Mouse (Mus musculus) embryonic facial prominence, embryonic 12.5 days (tissue): ENCODE measurements around the gene Ahr. TPM values are rescaled to one million over a fixed set of nuclear protein-coding genes. Genes with fewer than 3 reads are reported as not detected.

Experiments
- ATAC-seq: fragments of 200-750 bp; cut with Nextera tagmentation; 2 replicates; pipeline ENCODE4 v1.8.0; 2017; ENCODE audit not compliant: insufficient number of reproducible peaks, insufficient read depth, low FRiP score, low TSS enrichment
- H3K27ac ChIP-seq: fragments of 300-500 bp; sonication (generic); 2 replicates; pipeline ENCODE4 v1.5.1; 2016; ENCODE audit warnings: mild to moderate bottlenecking
- H3K27me3 ChIP-seq: fragments of 300-500 bp; sonication (generic); 2 replicates; pipeline ENCODE4 v1.6.1; 2016; ENCODE audit warnings: mild to moderate bottlenecking, moderate library complexity
- H3K36me3 ChIP-seq: fragments of 300-500 bp; sonication (generic); 2 replicates; pipeline ENCODE4 v1.6.1; 2016; ENCODE audit warnings: mild to moderate bottlenecking
- H3K4me1 ChIP-seq: fragments of 300-500 bp; sonication (generic); 2 replicates; pipeline ENCODE4 v1.6.1; 2016
- H3K4me2 ChIP-seq: fragments of 300-500 bp; sonication (generic); replicated peaks from 2 replicates; pipeline ENCODE4 v1.6.1; 2016; ENCODE audit warnings: mild to moderate bottlenecking, moderate library complexity
- H3K4me3 ChIP-seq: fragments of 300-500 bp; sonication (generic); 2 replicates; pipeline ENCODE4 v1.5.1; 2016; ENCODE audit warnings: mild to moderate bottlenecking
- H3K9ac ChIP-seq: fragments of 300-500 bp; sonication (generic); 2 replicates; pipeline ENCODE4 v1.6.1; 2016; ENCODE audit warnings: mild to moderate bottlenecking, moderate library complexity
- H3K9me3 ChIP-seq: fragments of 300-500 bp; sonication (generic); 2 replicates; pipeline ENCODE4 v1.6.1; 2016; ENCODE audit warnings: mild to moderate bottlenecking, moderate library complexity
- WGBS: fragments of 180-500 bp; shearing (Covaris S2); methylation state at CpG from one replicate; pipeline ENCODE4 v1.1.7; 2016; 5-methylcytosine and 5-hydroxymethylcytosine counted together
- polyA plus RNA-seq: library from polyadenylated mRNA; unstranded; fragments of >200 nt; fragmentation: Nextera tagmentation; extraction: Ambion mirVana; gene quantifications from 2 replicates; pipeline ENCODE4 v1.2.1, GENCODE M21; 2016

Ahr gene
- polyA plus RNA-seq, result 8.0 and 8.7 TPM in 2 replicates

DNA sequence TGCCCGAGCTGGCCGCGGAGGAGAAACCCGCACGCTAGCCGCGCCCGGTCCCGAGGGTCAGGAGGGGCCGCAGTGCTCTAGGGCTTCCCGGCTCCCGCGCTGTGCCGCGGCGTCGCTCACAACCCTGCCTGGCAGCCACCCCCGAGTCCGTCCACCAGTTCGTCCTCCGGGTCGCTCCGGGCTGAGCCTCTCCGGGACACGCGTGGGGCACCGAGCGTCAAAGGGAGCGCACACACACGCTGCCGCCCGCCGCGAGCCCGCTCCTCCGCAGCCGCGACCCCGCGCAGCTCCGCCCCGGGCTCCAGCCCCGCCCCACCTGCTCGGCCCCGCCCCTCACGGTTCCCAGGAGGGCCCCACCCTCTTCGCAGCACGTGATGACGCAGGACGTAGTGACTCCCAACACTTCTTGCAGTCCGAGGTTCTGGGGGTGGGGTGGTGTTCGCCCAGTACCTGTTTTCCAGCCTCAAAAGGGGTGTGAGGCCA, at the start of gene Ahr:
Gene Ahr, minus strand, starts transcription at position 285 of the 483 bp plus-strand sequence.
- no peak within 1 kb of the TSS for H3K27ac ChIP-seq
- H3K4me2 ChIP-seq, result peak within 1 kb of the TSS; percentile 100
- peaks cover 10% of the 10 kb centered on the region for H3K27me3 ChIP-seq
- ATAC-seq, result peak; percentile 94
- no peaks in the 10 kb centered on the region for H3K4me1 ChIP-seq
- H3K9ac ChIP-seq, result peak within 1 kb of the TSS; percentile 64
- no peaks in the 10 kb centered on the region for H3K9me3 ChIP-seq
- H3K4me3 ChIP-seq, result peak within 1 kb of the TSS; percentile 73
- H3K36me3 ChIP-seq, result no peaks in the 10 kb centered on the region
- under 1% methylated on average over 52 of the region's 52 CpGs for WGBS

DNA sequence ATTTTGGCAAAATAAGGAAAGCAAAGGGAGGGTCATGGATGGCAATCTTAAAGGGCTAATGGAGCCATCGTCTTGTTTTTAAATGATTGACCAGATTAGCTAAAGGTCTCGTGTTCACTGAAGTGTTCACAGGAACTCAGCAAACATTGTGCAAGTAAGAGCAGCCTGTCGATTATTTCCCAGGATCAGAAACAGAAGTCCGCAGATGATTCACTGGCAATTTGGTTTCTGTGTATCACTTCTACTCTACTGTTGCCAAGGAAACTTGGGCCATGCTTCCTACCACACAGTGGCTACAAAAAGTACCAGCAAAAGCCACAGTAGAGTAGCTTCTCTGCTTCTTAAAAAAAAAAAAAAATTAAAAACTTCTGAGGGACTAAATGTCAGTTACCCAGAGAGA, 44.0 kb upstream of the Ahr start:
- no peaks in the 10 kb centered on the region for H3K36me3 ChIP-seq
- 81% methylated on average over 4 of the region's 4 CpGs for WGBS
- H3K4me2 ChIP-seq, result no peak overlapping the region
- no peaks in the 10 kb centered on the region for H3K9me3 ChIP-seq
- no peaks in the 10 kb centered on the region for H3K27me3 ChIP-seq
- no peaks in the 10 kb centered on the region for H3K4me1 ChIP-seq
- no peak overlapping the region for H3K27ac ChIP-seq
- no peak for ATAC-seq
- no peak overlapping the region for H3K9ac ChIP-seq
- H3K4me3 ChIP-seq, result no peak overlapping the region

DNA sequence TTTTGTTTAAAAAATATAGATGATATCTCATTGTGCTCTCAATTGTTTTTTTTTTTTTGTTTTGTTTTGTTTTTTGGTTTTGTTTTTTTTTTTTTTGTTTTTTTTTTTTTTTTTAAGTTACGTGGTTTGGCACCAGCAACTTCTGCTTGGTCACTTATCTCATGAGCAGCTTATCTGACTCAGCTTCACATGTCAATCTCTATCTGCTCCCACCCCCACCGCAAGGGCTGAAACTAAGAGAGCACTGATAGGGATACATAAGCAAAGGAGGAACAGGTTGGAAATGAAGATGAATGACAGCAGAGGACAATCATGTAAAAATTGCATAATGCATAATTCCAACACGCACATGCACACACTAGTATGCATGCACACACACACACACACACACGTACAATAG, 41.3 kb upstream of the Ahr start:
- Histone ChIP-seq H3K27ac (no peak overlapping the region), H3K36me3 (no peaks in the 10 kb centered on the region), H3K27me3 (no peaks in the 10 kb centered on the region), H3K4me3 (no peak overlapping the region), H3K4me1 (no peaks in the 10 kb centered on the region), H3K4me2 (no peak overlapping the region), H3K9ac (no peak overlapping the region), H3K9me3 (no peaks in the 10 kb centered on the region)
- WGBS, result 84% methylated on average over 4 of the region's 4 CpGs
- no peak for ATAC-seq

DNA sequence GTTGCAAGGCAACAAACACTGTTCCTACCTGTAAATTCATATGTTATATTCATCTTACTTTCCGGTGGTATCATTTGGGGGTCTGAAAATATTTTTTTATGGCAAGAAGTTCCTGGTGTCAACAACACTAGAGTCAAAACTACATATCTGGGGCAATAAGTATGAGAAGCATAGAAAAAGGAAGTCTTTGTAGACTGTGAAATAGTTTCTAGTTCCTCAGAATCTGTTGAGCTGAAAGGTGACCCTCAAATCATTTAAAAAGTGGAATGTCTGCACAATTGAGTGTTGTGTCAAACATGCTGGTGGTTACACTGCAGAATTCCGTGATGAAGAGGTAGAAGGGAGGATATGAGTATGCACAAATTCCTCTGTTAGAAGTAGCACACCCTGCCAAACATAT, 38.9 kb upstream of the Ahr start:
- Histone ChIP-seq H3K9me3 (no peaks in the 10 kb centered on the region), H3K9ac (no peak overlapping the region), H3K4me1 (no peaks in the 10 kb centered on the region), H3K27me3 (no peaks in the 10 kb centered on the region), H3K4me3 (no peak overlapping the region), H3K4me2 (no peak overlapping the region), H3K36me3 (no peaks in the 10 kb centered on the region), H3K27ac (no peak overlapping the region)
- ATAC-seq, result no peak
- 78% methylated on average over 2 of the region's 2 CpGs for WGBS

DNA sequence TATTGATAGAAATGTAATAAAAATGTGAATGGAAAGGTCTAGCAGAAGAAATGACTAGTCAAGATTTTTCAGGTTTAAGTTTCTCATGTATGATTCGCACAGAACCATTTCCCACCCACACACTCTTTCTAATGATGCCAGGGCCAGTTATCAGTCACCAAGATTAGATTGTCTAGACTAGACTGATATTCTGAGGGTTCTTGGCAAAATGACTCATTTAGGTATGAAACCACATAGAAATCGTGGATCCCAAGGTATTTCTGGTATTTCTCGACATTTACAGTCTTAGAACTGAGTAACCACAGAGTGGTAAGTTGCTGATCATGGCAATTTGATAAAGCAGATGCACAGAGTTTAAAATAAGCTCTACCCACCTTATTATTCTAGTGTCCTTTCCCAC, 28.0 kb upstream of the Ahr start:
- no peak overlapping the region for H3K9ac ChIP-seq
- no peak overlapping the region for H3K4me3 ChIP-seq
- H3K36me3 ChIP-seq, result no peaks in the 10 kb centered on the region
- no peak for ATAC-seq
- no peaks in the 10 kb centered on the region for H3K4me1 ChIP-seq
- H3K27ac ChIP-seq, result no peak overlapping the region
- H3K4me2 ChIP-seq, result no peak overlapping the region
- no peaks in the 10 kb centered on the region for H3K9me3 ChIP-seq
- H3K27me3 ChIP-seq, result no peaks in the 10 kb centered on the region
- WGBS, result 86% methylated on average over 3 of the region's 3 CpGs

DNA sequence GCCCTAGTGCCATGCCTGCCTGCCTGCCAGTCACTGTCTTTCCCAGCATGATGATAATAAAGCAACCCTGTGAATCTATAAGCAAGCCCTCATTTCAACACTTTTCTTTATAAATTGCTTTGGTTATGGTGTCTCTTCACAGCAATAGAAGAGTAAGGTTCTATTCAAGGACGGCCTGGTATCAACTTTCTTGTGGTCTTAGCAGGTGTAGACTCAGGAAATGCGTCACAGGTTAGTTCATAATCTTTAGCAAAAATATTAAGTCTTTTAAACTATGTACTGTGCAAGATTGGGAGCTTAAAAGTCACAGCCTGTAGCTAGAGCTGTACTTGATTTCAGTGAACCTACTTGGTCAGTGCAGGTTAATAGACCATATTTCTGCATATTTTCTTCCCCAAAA, 24.0 kb upstream of the Ahr start:
- Histone ChIP-seq H3K27me3 (no peaks in the 10 kb centered on the region), H3K36me3 (no peaks in the 10 kb centered on the region), H3K4me1 (no peaks in the 10 kb centered on the region), H3K4me3 (no peak overlapping the region), H3K9ac (no peak overlapping the region), H3K4me2 (no peak overlapping the region), H3K27ac (no peak overlapping the region), H3K9me3 (no peaks in the 10 kb centered on the region)
- no peak for ATAC-seq
- WGBS, result 83% methylated on average over 2 of the region's 2 CpGs

DNA sequence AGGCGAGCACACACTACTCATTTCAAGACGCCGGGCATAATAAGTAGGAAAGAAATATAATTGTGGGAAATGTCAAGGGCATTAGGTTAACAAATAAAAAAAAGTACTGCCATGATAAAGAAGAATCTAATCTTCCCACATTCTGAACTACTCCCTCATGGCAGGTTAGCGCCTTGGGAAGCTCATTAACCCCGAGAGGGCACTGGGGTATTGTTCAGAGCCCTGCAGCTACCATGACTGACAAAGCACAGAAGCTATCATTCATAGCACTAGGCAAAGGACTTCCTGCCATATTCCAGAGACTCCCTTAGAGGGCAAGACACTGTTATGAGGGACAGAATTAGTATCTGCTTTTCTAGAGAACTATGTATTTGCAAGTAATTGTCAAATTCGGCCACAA, 21.1 kb upstream of the Ahr start:
- whole genome bisulfite sequencing, result 60% methylated on average over 6 of the region's 6 CpGs
- no peak for ATAC-seq

DNA sequence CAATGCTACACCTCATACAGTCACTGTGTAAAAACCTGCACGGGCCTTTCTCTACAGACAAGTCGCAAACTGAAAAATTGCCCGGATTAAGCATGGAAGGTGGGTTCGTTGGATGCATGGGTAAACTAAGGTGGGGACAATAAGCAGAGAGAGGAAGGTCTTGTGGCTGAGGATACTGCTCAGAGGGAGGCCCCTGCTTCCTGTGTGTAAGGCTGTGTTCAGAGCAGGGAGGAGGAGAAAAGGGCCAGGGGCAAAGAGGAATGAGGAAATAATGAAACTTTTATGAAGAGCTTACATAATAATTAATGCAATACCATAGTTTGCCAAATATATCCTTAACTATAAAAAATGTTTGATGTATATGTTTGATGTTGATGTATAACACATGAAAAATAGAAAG, 19.5 kb upstream of the Ahr start:
- 83% methylated on average over 4 of the region's 4 CpGs for WGBS
- H3K27ac ChIP-seq, result no peak overlapping the region
- no peak overlapping the region for H3K9ac ChIP-seq
- no peak for ATAC-seq
- H3K4me1 ChIP-seq, result no peaks in the 10 kb centered on the region
- H3K9me3 ChIP-seq, result no peaks in the 10 kb centered on the region
- no peak overlapping the region for H3K4me3 ChIP-seq
- no peak overlapping the region for H3K4me2 ChIP-seq
- no peaks in the 10 kb centered on the region for H3K36me3 ChIP-seq
- H3K27me3 ChIP-seq, result no peaks in the 10 kb centered on the region

More for the DNA sequence above, 21.1 kb upstream of the Ahr start:
- no peaks in the 10 kb centered on the region for H3K4me1 ChIP-seq
- no peaks in the 10 kb centered on the region for H3K9me3 ChIP-seq
- no peaks in the 10 kb centered on the region for H3K27me3 ChIP-seq
- H3K4me3 ChIP-seq, result no peak overlapping the region
- no peak overlapping the region for H3K9ac ChIP-seq
- no peak overlapping the region for H3K27ac ChIP-seq
- H3K36me3 ChIP-seq, result no peaks in the 10 kb centered on the region
- H3K4me2 ChIP-seq, result no peak overlapping the region

DNA sequence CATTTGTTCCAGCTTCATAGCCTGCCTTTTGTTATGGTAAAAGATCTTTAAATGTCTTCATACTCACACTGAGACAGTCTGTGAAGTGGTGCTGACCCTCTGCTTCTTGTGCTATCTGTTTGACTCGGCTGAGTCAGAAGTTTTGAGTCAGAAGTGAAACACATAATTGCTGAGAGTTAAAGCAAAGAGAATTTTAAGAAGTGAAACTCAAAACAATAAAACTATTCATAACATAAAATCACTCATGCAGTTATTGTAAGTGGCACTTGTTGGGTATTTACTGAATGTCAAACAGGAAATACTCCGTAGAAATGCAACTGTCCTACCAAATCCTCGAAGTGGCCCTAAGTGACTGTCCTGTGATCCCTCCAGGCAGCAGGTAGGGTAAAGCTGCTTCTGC, 18.3 kb upstream of the Ahr start:
- H3K27me3 ChIP-seq, result no peaks in the 10 kb centered on the region
- WGBS, result 79% methylated on average over 3 of the region's 3 CpGs
- H3K9ac ChIP-seq, result no peak overlapping the region
- H3K4me3 ChIP-seq, result no peak overlapping the region
- no peak overlapping the region for H3K4me2 ChIP-seq
- ATAC-seq, result no peak
- no peaks in the 10 kb centered on the region for H3K36me3 ChIP-seq
- H3K4me1 ChIP-seq, result no peaks in the 10 kb centered on the region
- H3K9me3 ChIP-seq, result no peaks in the 10 kb centered on the region
- H3K27ac ChIP-seq, result no peak overlapping the region

DNA sequence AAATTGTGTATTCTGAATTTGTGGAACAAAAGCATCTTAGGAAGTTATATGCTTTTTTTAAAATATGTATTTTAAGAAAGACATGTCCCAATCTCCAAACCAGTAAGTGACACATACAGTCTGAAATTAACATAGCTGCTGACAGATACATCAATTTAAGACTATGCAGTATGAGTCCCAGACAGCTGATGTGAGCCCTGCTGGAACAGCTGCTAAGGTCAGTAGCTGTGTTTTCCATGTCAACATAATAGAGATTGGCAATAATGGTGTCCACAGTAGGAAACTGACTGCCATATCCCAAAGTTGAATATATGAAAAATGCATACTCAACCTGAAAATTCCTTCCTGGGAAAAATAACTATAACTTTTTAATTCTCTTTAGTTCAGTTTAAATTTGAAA, 15.5 kb upstream of the Ahr start:
- ATAC-seq, result no peak

DNA sequence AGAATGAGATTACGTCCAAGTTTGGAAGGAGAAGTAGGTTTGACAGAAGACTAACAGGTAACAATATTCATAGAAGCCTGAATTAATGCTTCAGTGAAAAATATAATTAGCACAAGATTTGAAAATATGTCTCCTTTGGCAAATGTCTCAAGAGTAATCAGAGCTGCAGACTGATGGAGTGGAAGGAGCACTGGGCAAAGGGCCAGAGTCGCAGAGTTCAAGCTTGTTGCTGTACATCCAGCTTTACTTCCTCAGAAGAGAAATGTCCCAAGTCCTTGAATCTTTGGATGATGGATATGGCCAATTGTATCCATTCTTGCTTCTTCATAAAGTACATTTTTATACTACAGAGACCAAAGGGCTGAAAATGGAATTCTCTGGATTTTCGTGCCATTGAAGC, 8.0 kb upstream of the Ahr start:
- ATAC-seq, result no peak
- Histone ChIP-seq H3K36me3 (no peaks in the 10 kb centered on the region), H3K4me1 (no peaks in the 10 kb centered on the region), H3K27me3 (no peaks in the 10 kb centered on the region), H3K4me2 (no peak overlapping the region), H3K9ac (no peak overlapping the region), H3K9me3 (no peaks in the 10 kb centered on the region), H3K4me3 (no peak overlapping the region), H3K27ac (no peak overlapping the region)
- WGBS, result 73% methylated on average over 3 of the region's 3 CpGs

More for the DNA sequence above, 15.5 kb upstream of the Ahr start:
- H3K4me1 ChIP-seq, result no peaks in the 10 kb centered on the region
- no peaks in the 10 kb centered on the region for H3K9me3 ChIP-seq
- no peak overlapping the region for H3K27ac ChIP-seq
- no peaks in the 10 kb centered on the region for H3K36me3 ChIP-seq
- H3K9ac ChIP-seq, result no peak overlapping the region
- no peak overlapping the region for H3K4me2 ChIP-seq
- H3K4me3 ChIP-seq, result no peak overlapping the region
- no peaks in the 10 kb centered on the region for H3K27me3 ChIP-seq

DNA sequence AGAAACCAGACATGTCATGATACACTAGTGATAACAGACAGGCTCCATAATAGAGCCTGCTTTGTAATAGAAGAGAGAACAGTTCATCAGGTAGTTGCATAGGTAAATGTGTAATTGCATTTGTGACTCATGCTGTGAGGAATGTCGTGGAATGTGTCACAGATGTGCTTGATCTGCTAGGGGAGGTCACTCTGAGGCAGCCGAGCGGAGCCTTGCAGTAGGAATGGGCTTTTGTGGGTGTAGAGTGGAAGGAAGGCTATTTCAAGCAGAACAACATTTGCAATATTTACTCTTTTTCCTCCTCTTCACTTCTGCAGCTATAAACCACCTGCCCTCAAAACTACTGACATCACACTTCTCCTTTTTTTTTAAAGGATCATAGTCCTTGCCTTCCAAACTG, 4.0 kb upstream of the Ahr start:
- Histone ChIP-seq H3K27ac (no peak overlapping the region), H3K9ac (no peak overlapping the region), H3K36me3 (no peaks in the 10 kb centered on the region), H3K4me1 (no peaks in the 10 kb centered on the region), H3K27me3 (peaks cover 10% of the 10 kb centered on the region), H3K4me2 (no peak overlapping the region), H3K4me3 (no peak overlapping the region), H3K9me3 (no peaks in the 10 kb centered on the region)
- no peak for ATAC-seq
- 36% methylated on average over 3 of the region's 3 CpGs for WGBS
